Mouse (Mus musculus): ENCODE measurements around the gene 4931409K22Rik. TPM values are rescaled to one million over a fixed set of nuclear protein-coding genes. Genes with fewer than 3 reads are reported as not detected.

4931409K22Rik gene
- total RNA-seq, 1 experiment from 2014 or later: not detected

- no peak for ATAC-seq (ENCODE audit: extremely low read depth, insufficient number of reproducible peaks, low FRiP score, poor library complexity, severe bottlenecking)
These were observed 35.2 kb downstream of the 4931409K22Rik start for GRCm38 (mm10) chr5:24521366-24521765.

- no peak for ATAC-seq (ENCODE audit: extremely low read depth, insufficient number of reproducible peaks, low FRiP score, poor library complexity, severe bottlenecking)
These were observed 44.3 kb downstream of the 4931409K22Rik start for GRCm38 (mm10) chr5:24512271-24512670.

GRCm38 (mm10) chr5:24510635-24511034 lies 46.0 kb downstream of the 4931409K22Rik start:
- ATAC-seq (ENCODE audit: extremely low read depth, insufficient number of reproducible peaks, low FRiP score, poor library complexity, severe bottlenecking): no peak

GRCm38 (mm10) chr5:24508406-24508805 lies 48.2 kb downstream of the 4931409K22Rik start:
- ATAC-seq (ENCODE audit: extremely low read depth, insufficient number of reproducible peaks, low FRiP score, poor library complexity, severe bottlenecking): no peak

- no peak for ATAC-seq (ENCODE audit: extremely low read depth, insufficient number of reproducible peaks, low FRiP score, poor library complexity, severe bottlenecking)
These were observed 51.1 kb downstream of the 4931409K22Rik start for GRCm38 (mm10) chr5:24505513-24505912.

- ATAC-seq (ENCODE audit: extremely low read depth, insufficient number of reproducible peaks, low FRiP score, poor library complexity, severe bottlenecking): no peak
These were observed 53.8 kb downstream of the 4931409K22Rik start for GRCm38 (mm10) chr5:24502786-24503185.

- ATAC-seq (ENCODE audit: extremely low read depth, insufficient number of reproducible peaks, low FRiP score, poor library complexity, severe bottlenecking): no peak
These were observed 55.8 kb downstream of the 4931409K22Rik start for GRCm38 (mm10) chr5:24500851-24501250.

- ATAC-seq (ENCODE audit: extremely low read depth, insufficient number of reproducible peaks, low FRiP score, poor library complexity, severe bottlenecking): no peak
These were observed 57.5 kb downstream of the 4931409K22Rik start for GRCm38 (mm10) chr5:24499113-24499512.

- no peak for ATAC-seq (ENCODE audit: extremely low read depth, insufficient number of reproducible peaks, low FRiP score, poor library complexity, severe bottlenecking)
These were observed 59.1 kb downstream of the 4931409K22Rik start for GRCm38 (mm10) chr5:24497526-24497925.

GRCm38 (mm10) chr5:24496756-24497155 lies 59.9 kb downstream of the 4931409K22Rik start:
- ATAC-seq (ENCODE audit: extremely low read depth, insufficient number of reproducible peaks, low FRiP score, poor library complexity, severe bottlenecking): no peak

GRCm38 (mm10) chr5:24495019-24495418 lies 61.6 kb downstream of the 4931409K22Rik start:
- no peak for ATAC-seq (ENCODE audit: extremely low read depth, insufficient number of reproducible peaks, low FRiP score, poor library complexity, severe bottlenecking)

Other genes starting within 250 kb of the 4931409K22Rik start
- gene Kcnh2, start 205.2 kb downstream of the 4931409K22Rik start, total RNA-seq (2017): 0.12 TPM in 1 of 2 replicates, not detected in the other
- not detected in 2 replicates for gene Nos3, start 192.0 kb downstream of the 4931409K22Rik start, total RNA-seq (2017)
- not detected in 2 replicates for gene Atg9b, start 164.7 kb downstream of the 4931409K22Rik start, total RNA-seq (2017)
- gene Abcb8, start 163.1 kb downstream of the 4931409K22Rik start, total RNA-seq (2017): 5.0 and 5.2 TPM in 2 replicates
- gene Asic3, start 143.4 kb downstream of the 4931409K22Rik start, total RNA-seq (2017): 0.23 TPM in 1 of 2 replicates, not detected in the other
- 30.0 and 36.6 TPM in 2 replicates for gene Cdk5, start 133.3 kb downstream of the 4931409K22Rik start, total RNA-seq (2017)
- gene Slc4a2, start 133.0 kb downstream of the 4931409K22Rik start, total RNA-seq (2017): 56.8 and 58.0 TPM in 2 replicates
- 32.2 and 32.9 TPM in 2 replicates for gene Fastk, start 111.5 kb downstream of the 4931409K22Rik start, total RNA-seq (2017)
- 28.2 and 29.4 TPM in 2 replicates for gene Tmub1, start 109.0 kb downstream of the 4931409K22Rik start, total RNA-seq (2017)
- 26.1 and 28.6 TPM in 2 replicates for gene Agap3, start 104.6 kb downstream of the 4931409K22Rik start, total RNA-seq (2017)
- not detected in 2 replicates for gene Gbx1, start 29.6 kb downstream of the 4931409K22Rik start, total RNA-seq (2017)
- not detected in 2 replicates for gene Asb10, start 15.8 kb downstream of the 4931409K22Rik start, total RNA-seq (2017)
- gene Abcf2, start 20.7 kb upstream of the 4931409K22Rik start, total RNA-seq (2017): 40.0 and 40.4 TPM in 2 replicates
- gene Chpf2, start 29.9 kb upstream of the 4931409K22Rik start, total RNA-seq (2017): 28.4 and 37.9 TPM in 2 replicates
- 0.25 and 1.0 TPM in 2 replicates for gene Smarcd3, start 67.6 kb upstream of the 4931409K22Rik start, total RNA-seq (2017)
- 95.3 and 96.3 TPM in 2 replicates for gene Nub1, start 128.7 kb upstream of the 4931409K22Rik start, total RNA-seq (2017)
- gene Wdr86, start 173.9 kb upstream of the 4931409K22Rik start, total RNA-seq (2017): 0.12 TPM in 1 of 2 replicates, not detected in the other
- 5.3 TPM in 1 of 2 replicates, not detected in the other for gene Crygn, start 201.2 kb upstream of the 4931409K22Rik start, total RNA-seq (2017)